8 mouse cellular contexts compared by ENCODE assay signal in the genomic region with DNA sequence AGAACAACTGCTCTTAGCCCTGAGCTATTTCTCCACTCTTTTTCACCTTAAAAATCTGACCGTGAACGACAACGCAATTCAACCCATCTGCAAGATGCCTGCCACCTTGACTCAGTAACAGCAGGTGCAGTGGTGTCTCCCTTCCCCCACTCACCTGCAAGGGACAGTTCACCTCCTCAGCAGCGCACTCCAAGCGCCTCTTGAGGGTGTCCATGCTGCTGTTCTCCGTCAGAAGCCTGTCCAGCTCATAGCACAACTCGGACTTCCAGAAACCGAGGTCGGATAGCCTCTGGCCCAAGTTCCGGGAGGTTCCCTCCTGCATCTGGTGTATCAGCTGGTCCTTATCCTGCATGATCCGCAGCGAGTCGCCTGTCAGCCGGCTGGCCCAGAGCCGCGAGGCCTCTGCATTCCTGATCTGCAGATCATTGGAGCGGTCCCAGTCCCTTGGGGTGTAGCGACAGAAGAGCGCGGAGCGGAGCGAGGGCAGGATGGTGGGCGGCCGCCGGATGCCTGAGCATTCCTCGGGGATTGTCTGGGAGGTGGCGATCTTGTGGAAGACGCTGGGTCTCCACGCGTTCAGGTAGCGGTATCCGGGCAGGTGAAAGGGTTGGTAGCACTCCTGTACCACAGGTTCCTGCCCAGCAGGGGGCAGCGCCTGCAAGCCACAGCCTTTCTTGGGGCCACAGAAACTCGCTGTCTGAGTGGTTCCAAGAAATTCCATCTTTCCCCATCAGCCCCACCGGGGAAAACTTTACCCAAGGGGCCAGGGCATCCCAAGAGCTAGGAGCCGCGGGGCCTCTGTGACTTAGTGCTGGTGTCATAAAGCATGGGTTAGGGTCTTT. TPM values are rescaled to one million over a fixed set of nuclear protein-coding genes. Genes with fewer than 3 reads are reported as not detected.
DNase-seq lines count a peak whose midpoint lies in the region; ATAC-seq and TF ChIP-seq lines count a peak whose summit lies in the region.

A gene (minus strand): TSS at position 792 of the 842 bp plus-strand sequence.

- WGBS in heart, embryonic 16.5 days, result 7% methylated on average over 37 of the region's 37 CpGs

- H3K4me2 ChIP-seq in heart, embryonic 16.5 days (ENCODE audit: low read depth, low read length), result peak within 1 kb of the TSS; percentile 77

- no peak within 1 kb of the TSS for H3K27ac ChIP-seq in heart, embryonic 16.5 days (ENCODE audit: low read length)

- H3K36me3 ChIP-seq in C2C12 (ENCODE audit: control insufficient read depth, insufficient read depth), result no peaks in the 10 kb centered on the region
- no peaks in the 10 kb centered on the region for H3K36me3 ChIP-seq in G1E (replicated peaks)
- H3K36me3 ChIP-seq in heart, embryonic 16.5 days (ENCODE audit: control insufficient read depth, insufficient read depth), result no peaks in the 10 kb centered on the region

- H3K4me1 ChIP-seq in G1E (ENCODE audit: insufficient read depth, low read depth, low read length), result no peaks in the 10 kb centered on the region
- H3K4me1 ChIP-seq in heart, embryonic 16.5 days (ENCODE audit: control insufficient read depth, insufficient read depth, low read length), result peaks cover 5% of the 10 kb centered on the region

- H3K9ac ChIP-seq in heart, embryonic 16.5 days (ENCODE audit: low read length), result peak within 1 kb of the TSS; percentile 64

- no peak for DNase-seq in G1E (ENCODE audit: low spot score)
- DNase-seq in embryo, embryonic 11 days, result peak; percentile 57
- DNase-seq in kidney, postnatal 25 days, result peak; percentile 73 to 76
- DNase-seq in lung, postnatal 4 days, result peak; percentile 74 to 90
- peak; percentile 27 for DNase-seq in right cerebral cortex, postnatal 4 days

- TF ChIP-seq CTCF in C2C12 (IDR thresholded peaks at IDR 0.05; ENCODE audit: control insufficient read depth, insufficient read depth, insufficient read length) (peak; percentile 6), G1E (IDR thresholded peaks at IDR 0.05; ENCODE audit: low read depth, low read length) (0 out of 2 replicates have a peak, but pooled peaks have one; percentile 10)

- no peaks in the 10 kb centered on the region for H3K79me2 ChIP-seq in C2C12 (ENCODE audit: control insufficient read depth, insufficient read depth)

- H3ac ChIP-seq in C2C12 (ENCODE audit: control insufficient read depth, insufficient read length, low read depth), result no peak within 1 kb of the TSS

- no peak within 1 kb of the TSS for H3K4me3 ChIP-seq in C2C12 (ENCODE audit: insufficient read depth, poor library complexity, severe bottlenecking)
- H3K4me3 ChIP-seq in G1E (ENCODE audit: low read depth, low read length), result no peak within 1 kb of the TSS
- H3K4me3 ChIP-seq in heart, embryonic 16.5 days (ENCODE audit: low read length), result peak within 1 kb of the TSS; percentile 46

- no peak for ATAC-seq in G1E (ENCODE audit: extremely low read depth, insufficient number of reproducible peaks, low FRiP score, poor library complexity, severe bottlenecking)
- ATAC-seq in heart, embryonic 16.5 days (replicated peaks; ENCODE audit: extremely low read depth, insufficient read depth, low FRiP score), result peak; percentile 45; the same call in 1 of the 2 replicates
- no peak for ATAC-seq in inflammation-experienced regulatory T-cells, adult 6 months

- H3K27me3 ChIP-seq in C2C12 (ENCODE audit: control insufficient read depth, insufficient read depth, insufficient read length), result peaks cover 17% of the 10 kb centered on the region
- H3K27me3 ChIP-seq in G1E (ENCODE audit: insufficient read depth, low read length), result peaks cover 16% of the 10 kb centered on the region; the same call in 1 of the 2 replicates
- no peaks in the 10 kb centered on the region; the same call in 1 of the 2 replicates for H3K27me3 ChIP-seq in heart, embryonic 16.5 days (ENCODE audit: control insufficient read depth, insufficient read depth, low read length)

- no peaks in the 10 kb centered on the region for H3K79me3 ChIP-seq in C2C12 (ENCODE audit: low read depth)

- no peaks in the 10 kb centered on the region for H3K9me3 ChIP-seq in G1E (replicated peaks)
- H3K9me3 ChIP-seq in heart, embryonic 16.5 days (replicated peaks; ENCODE audit: control insufficient read depth, low read length), result no peaks in the 10 kb centered on the region

TF ChIP-seq in C2C12, 6 proteins besides CTCF, POLR2A, EP300 and RAD21:
- TF ChIP-seq USF1 (IDR thresholded peaks at IDR 0.05; ENCODE audit: low read depth) (no peak), MAX (IDR thresholded peaks at IDR 0.05) (no peak), MYOG (IDR thresholded peaks at IDR 0.05; ENCODE audit: control insufficient read depth, extremely low read depth, insufficient read length) (no peak), FOSL1 (IDR thresholded peaks at IDR 0.05; ENCODE audit: insufficient read depth, low read length, poor library complexity, severe bottlenecking) (no peak), CEBPB (IDR thresholded peaks at IDR 0.05; ENCODE audit: low read depth) (no peak), MYOD1 (IDR thresholded peaks at IDR 0.05; ENCODE audit: control insufficient read depth, insufficient read length, low read depth) (no peak)
TF ChIP-seq in C2C12: peak in this region for 0.

RNA-seq across cellular contexts. Expression of the gene that starts here (rescaled TPM):
- polyA plus RNA-seq in C2C12 (2012; fragmentation: generic; extraction: Trizol) (not detected), G1E (2012) (0.08 and 0.19 TPM in 2 replicates)
- total RNA-seq in G1E (2014; fragmentation: Nextera tagmentation) (0.68 and 0.90 TPM in 2 replicates), G1E (2017) (0.35 and 0.71 TPM in 2 replicates)
- 1.3 and 2.1 TPM in 2 replicates for polyA plus RNA-seq in heart, embryonic 16.5 days (2015; fragmentation: Nextera tagmentation; extraction: Ambion mirVana)
- not detected for polyA plus RNA-seq in inflammation-experienced regulatory T-cells, adult 6 months (2017; shearing (Covaris generic))
